Mouse (Mus musculus) spleen, postnatal 4 days (tissue): ENCODE data around the gene Lhb.
"Not testable (repeated sequence)": the region's sequence is repeated elsewhere in the genome, so short reads cannot be mapped to it uniquely, and the experiment has no call there.

Experiments used
- DNase-seq, 2 experiments: peaks; one replicate each; pipeline ENCODE4 v3.0.0; 2022; ENCODE audit warnings: low spot score in 2 of 2

The Lhb gene

GRCm38 (mm10) chr7:45420615-45420919 is at the start of gene Lhb:
TSS of gene Lhb (plus strand) at chr7:45420820.
- no peak for DNase-seq

- DNase-seq, result no peak
Observed at GRCm38 (mm10) chr7:45372371-45372770, 48.2 kb upstream of the Lhb start.

GRCm38 (mm10) chr7:45374620-45375019 is 46.0 kb upstream of the Lhb start:
- no peak for DNase-seq

GRCm38 (mm10) chr7:45376057-45376456 is 44.6 kb upstream of the Lhb start:
- no peak for DNase-seq

- DNase-seq, result no peak
Observed at GRCm38 (mm10) chr7:45386077-45386476, 34.5 kb upstream of the Lhb start.

GRCm38 (mm10) chr7:45395129-45395541 is 25.5 kb upstream of the Lhb start:
- no peak for DNase-seq

- peak; percentile 100 for DNase-seq
Observed at GRCm38 (mm10) chr7:45395578-45396336, 24.9 kb upstream of the Lhb start, which contains the start of gene Snrnp70. TSS of gene Snrnp70 (minus strand) at chr7:45395742.

- not testable (repeated sequence) for DNase-seq
Observed at GRCm38 (mm10) chr7:45396337-45396775, 24.3 kb upstream of the Lhb start.

- no peak for DNase-seq
Observed at GRCm38 (mm10) chr7:45396787-45397186, 23.8 kb upstream of the Lhb start.

GRCm38 (mm10) chr7:45401521-45402085 is 19.0 kb upstream of the Lhb start:
- DNase-seq, result no peak

GRCm38 (mm10) chr7:45403532-45404261 is 16.9 kb upstream of the Lhb start:
- DNase-seq, result peak; percentile 59 to 86

- DNase-seq, result peak; percentile 77 to 93
Observed at GRCm38 (mm10) chr7:45405091-45406075, 15.2 kb upstream of the Lhb start, which contains the start of gene Kcna7. TSS of gene Kcna7 (plus strand) at chr7:45405653.

GRCm38 (mm10) chr7:45406157-45407156 is 14.2 kb upstream of the Lhb start:
- DNase-seq, result peak in 1 of 2 experiments; percentile 62

GRCm38 (mm10) chr7:45407836-45408235 is 12.8 kb upstream of the Lhb start:
- DNase-seq, result peak in 1 of 2 experiments; percentile 50

- DNase-seq, result peak in 1 of 2 experiments; percentile 51
Observed at GRCm38 (mm10) chr7:45408351-45408750, 12.3 kb upstream of the Lhb start.

- DNase-seq, result peak in 1 of 2 experiments; percentile 59
Observed at GRCm38 (mm10) chr7:45408949-45409348, 11.7 kb upstream of the Lhb start.

- peak in 1 of 2 experiments; percentile 55 for DNase-seq
Observed at GRCm38 (mm10) chr7:45409497-45410163, 11.0 kb upstream of the Lhb start.

GRCm38 (mm10) chr7:45412421-45412820 is 8.2 kb upstream of the Lhb start:
- no peak for DNase-seq

GRCm38 (mm10) chr7:45413113-45413863 is 7.3 kb upstream of the Lhb start, which contains the start of gene Ntf5:
TSS of gene Ntf5 (plus strand) at chr7:45413695.
- no peak for DNase-seq
